Mouse (Mus musculus) stomach, embryonic 15.5 days (tissue): ENCODE results near the gene Slc2a13. TPM values are rescaled to one million over a fixed set of nuclear protein-coding genes. Genes with fewer than 3 reads are reported as not detected.

Experiments
- ATAC-seq: fragments of 200-750 bp; cut with Nextera tagmentation; 2 replicates; pipeline ENCODE4 v1.8.0; 2017; ENCODE audit warnings: low read depth, moderate number of reproducible peaks, moderate TSS enrichment; ENCODE audit not compliant: insufficient read depth, low FRiP score
- H3K27ac ChIP-seq: fragments of 300-500 bp; sonication (generic); 2 replicates; pipeline ENCODE4 v1.5.1; 2015; ENCODE audit warnings: mild to moderate bottlenecking, inconsistent platforms
- H3K27me3 ChIP-seq: fragments of 300-500 bp; sonication (generic); replicated peaks from 2 replicates; pipeline ENCODE4 v1.6.1; 2015; ENCODE audit warnings: inconsistent platforms
- H3K36me3 ChIP-seq: fragments of 300-500 bp; sonication (generic); 2 replicates; pipeline ENCODE4 v1.6.1; 2015; ENCODE audit warnings: inconsistent platforms
- H3K4me1 ChIP-seq: fragments of 300-500 bp; sonication (generic); 2 replicates; pipeline ENCODE4 v1.6.1; 2015; ENCODE audit warnings: inconsistent platforms
- H3K4me2 ChIP-seq: fragments of 300-500 bp; sonication (generic); 2 replicates; pipeline ENCODE4 v1.6.1; 2015; ENCODE audit warnings: mild to moderate bottlenecking, inconsistent platforms
- H3K4me3 ChIP-seq: fragments of 300-500 bp; sonication (generic); replicated peaks from 2 replicates; pipeline ENCODE4 v1.5.1; 2015; ENCODE audit warnings: inconsistent platforms
- H3K9ac ChIP-seq: fragments of 300-500 bp; sonication (generic); 2 replicates; pipeline ENCODE4 v1.6.1; 2015; ENCODE audit warnings: inconsistent platforms
- H3K9me3 ChIP-seq: fragments of 300-500 bp; sonication (generic); 2 replicates; pipeline ENCODE4 v1.6.1; 2016; ENCODE audit warnings: inconsistent platforms
- WGBS: fragments of 180-500 bp; shearing (Covaris S2); methylation state at CpG from one replicate; pipeline ENCODE4 v1.1.7; 2015; 5-methylcytosine and 5-hydroxymethylcytosine counted together
- polyA plus RNA-seq: library from polyadenylated mRNA; unstranded; fragments of >200 nt; fragmentation: Nextera tagmentation; extraction: Ambion mirVana; gene quantifications from 2 replicates; pipeline ENCODE4 v1.2.1, GENCODE M21; 2015

Slc2a13 gene
- polyA plus RNA-seq, 1 experiment from 2014 or later: 1.3 TPM

DNA sequence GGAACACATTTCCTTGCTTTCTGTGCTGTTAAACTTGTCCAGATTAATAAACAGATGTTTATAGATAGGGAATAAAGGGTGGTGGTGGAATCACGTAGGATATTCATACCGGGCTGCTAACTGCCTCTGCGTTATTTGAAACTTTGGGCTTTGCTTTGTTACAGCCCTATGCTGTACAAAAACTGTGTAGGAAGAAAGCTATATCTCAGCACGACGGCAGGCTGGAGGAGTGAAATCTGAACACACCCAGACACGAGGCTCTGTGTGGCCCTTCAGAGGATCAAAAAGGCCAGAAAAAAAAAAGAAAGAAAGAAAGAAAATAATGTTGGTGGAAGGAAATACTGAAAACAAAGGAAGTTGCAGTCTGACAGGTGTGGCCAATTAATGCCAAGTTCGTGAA, 166.1 kb downstream of the Slc2a13 start:
- H3K9me3 ChIP-seq: no peaks in the 10 kb centered on the region
- no peak overlapping the region for H3K4me2 ChIP-seq
- ATAC-seq: no peak
- H3K27ac ChIP-seq: no peak overlapping the region
- H3K4me3 ChIP-seq: no peak overlapping the region
- H3K27me3 ChIP-seq: no peaks in the 10 kb centered on the region
- no peak overlapping the region for H3K9ac ChIP-seq
- H3K36me3 ChIP-seq: no peaks in the 10 kb centered on the region
- WGBS: 56% methylated on average over 7 of the region's 7 CpGs
- no peaks in the 10 kb centered on the region for H3K4me1 ChIP-seq

DNA sequence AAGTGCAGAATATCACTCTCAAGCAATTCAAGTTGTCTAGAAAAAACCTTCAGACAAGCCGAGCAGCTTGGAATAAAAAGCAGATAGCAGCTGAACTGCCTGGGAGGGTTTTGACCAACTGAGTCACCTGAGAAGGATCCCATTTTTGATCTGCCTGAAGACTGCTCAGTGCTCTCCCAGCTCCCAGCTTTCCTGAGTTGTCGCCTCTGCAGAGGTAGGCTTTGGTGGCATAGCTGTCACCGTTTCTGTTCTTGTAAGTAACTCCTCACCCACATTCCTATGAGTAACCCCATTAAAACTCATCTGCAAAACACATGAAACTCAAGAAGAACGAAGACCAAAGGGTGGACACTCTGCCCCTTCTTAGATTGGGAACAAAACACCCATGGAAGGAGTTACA, 177.9 kb downstream of the Slc2a13 start:
- no peak overlapping the region for H3K27ac ChIP-seq
- no peaks in the 10 kb centered on the region for H3K36me3 ChIP-seq
- no peaks in the 10 kb centered on the region for H3K27me3 ChIP-seq
- no peak overlapping the region for H3K4me2 ChIP-seq
- no peak overlapping the region for H3K4me3 ChIP-seq
- no peaks in the 10 kb centered on the region for H3K9me3 ChIP-seq
- WGBS: 75% methylated on average over 4 of the region's 4 CpGs
- no peaks in the 10 kb centered on the region for H3K4me1 ChIP-seq
- no peak overlapping the region for H3K9ac ChIP-seq
- ATAC-seq: no peak

DNA sequence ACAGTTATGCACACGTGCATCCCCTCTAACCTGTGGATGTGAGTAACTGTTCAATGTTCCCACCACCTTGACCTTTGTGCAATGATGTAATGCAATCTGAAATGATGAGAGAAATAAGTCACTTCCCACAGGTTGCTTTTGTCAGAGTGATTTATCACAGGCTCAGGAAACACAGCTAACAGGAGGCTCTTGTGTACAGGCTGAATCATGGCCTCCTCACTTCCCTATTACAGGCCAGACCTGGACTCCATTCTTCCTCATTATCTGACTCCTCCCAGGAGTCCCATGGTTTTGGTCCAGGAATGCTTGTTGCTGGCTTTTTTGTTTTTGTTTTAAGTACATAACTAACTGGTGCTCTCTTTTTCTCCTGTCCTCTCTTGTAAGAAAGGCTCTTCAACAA, 189.4 kb downstream of the Slc2a13 start:
- Histone ChIP-seq H3K27me3 (no peaks in the 10 kb centered on the region), H3K27ac (no peak overlapping the region), H3K4me3 (no peak overlapping the region), H3K4me1 (no peaks in the 10 kb centered on the region), H3K9me3 (no peaks in the 10 kb centered on the region), H3K9ac (no peak overlapping the region), H3K4me2 (no peak overlapping the region), H3K36me3 (no peaks in the 10 kb centered on the region)
- 54% methylated on average over 1 of the region's 1 CpGs for WGBS
- no peak for ATAC-seq

DNA sequence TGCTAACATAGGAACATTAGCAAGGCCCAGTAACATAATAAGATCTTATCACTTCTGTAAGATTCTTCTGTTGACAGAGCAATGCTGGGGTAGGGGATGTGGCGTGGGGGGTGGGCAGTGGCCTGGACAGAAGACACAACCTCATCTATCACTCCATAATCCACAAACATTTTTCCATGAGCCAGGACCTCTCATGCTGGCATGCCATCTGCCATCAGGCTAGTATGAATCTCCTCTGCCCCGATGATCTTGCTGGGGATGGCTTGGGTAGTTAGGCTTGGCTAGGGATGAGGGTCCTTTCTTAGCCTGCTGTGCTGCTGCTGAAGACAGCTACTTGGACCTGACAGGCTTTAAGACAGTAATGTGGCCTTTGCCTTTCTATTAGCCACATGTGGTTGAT, 190.5 kb downstream of the Slc2a13 start:
- no peaks in the 10 kb centered on the region for H3K36me3 ChIP-seq

DNA sequence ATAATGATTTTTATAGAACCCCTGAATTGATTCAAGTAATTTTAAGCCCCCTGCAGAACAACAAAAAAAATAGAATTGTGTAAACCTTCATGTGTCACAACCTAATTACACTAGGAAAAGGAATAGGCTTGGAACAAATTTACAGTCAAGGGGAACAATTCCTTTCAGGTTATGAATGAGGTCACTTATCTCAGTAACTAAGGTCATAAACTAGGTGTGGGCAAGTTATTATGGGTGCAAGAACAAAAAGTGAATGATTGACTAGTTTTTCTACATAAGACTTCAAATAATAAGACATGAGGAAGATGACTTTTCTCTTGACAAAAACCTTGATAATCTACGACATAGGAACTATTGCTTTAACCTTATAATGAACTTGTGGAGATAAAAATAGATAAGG, 191.2 kb downstream of the Slc2a13 start:
- no peak overlapping the region for H3K4me3 ChIP-seq
- no peak overlapping the region for H3K27ac ChIP-seq
- no peak for ATAC-seq
- H3K27me3 ChIP-seq: no peaks in the 10 kb centered on the region
- 78% methylated on average over 1 of the region's 1 CpGs for WGBS
- H3K4me2 ChIP-seq: no peak overlapping the region
- no peaks in the 10 kb centered on the region for H3K4me1 ChIP-seq
- H3K36me3 ChIP-seq: no peaks in the 10 kb centered on the region
- no peaks in the 10 kb centered on the region for H3K9me3 ChIP-seq
- H3K9ac ChIP-seq: no peak overlapping the region

More for the DNA sequence above, 190.5 kb downstream of the Slc2a13 start:
- Histone ChIP-seq H3K4me1 (no peaks in the 10 kb centered on the region), H3K4me2 (no peak overlapping the region), H3K9me3 (no peaks in the 10 kb centered on the region), H3K27ac (no peak overlapping the region), H3K4me3 (no peak overlapping the region), H3K9ac (no peak overlapping the region), H3K27me3 (no peaks in the 10 kb centered on the region)
- WGBS: 70% methylated on average over 2 of the region's 2 CpGs
- no peak for ATAC-seq

DNA sequence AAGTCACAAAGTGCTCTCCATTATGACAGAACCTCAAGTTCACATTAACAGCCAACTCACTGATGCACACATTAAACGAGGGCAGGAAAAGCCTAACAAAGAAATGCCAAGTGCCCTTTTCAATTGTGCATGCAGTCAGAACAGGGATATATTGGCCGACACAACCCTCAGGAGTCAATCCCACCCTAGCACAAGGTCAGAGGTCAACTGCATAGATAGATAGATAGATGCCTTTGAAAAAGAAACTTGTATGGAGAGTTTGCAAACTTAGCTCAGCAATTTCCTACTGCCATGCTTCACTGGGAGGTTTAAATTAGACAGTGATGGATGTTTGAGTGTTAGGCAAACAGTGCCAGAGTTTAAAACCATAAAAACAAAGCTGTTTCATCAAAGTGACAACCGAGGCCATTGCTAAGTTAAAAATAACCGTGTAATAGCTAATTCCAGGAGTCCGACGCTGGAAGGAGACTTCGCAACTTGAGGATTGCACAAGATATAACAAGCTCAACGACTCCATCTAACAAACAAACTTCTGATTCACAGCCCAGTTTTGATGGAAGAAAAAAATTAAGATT, 194.2 kb downstream of the Slc2a13 start:
- no peaks in the 10 kb centered on the region for H3K4me1 ChIP-seq
- ATAC-seq: no peak
- H3K27ac ChIP-seq: no peak overlapping the region
- H3K4me3 ChIP-seq: no peak overlapping the region
- no peak overlapping the region for H3K9ac ChIP-seq
- H3K36me3 ChIP-seq: no peaks in the 10 kb centered on the region
- no peaks in the 10 kb centered on the region for H3K9me3 ChIP-seq
- no peak overlapping the region for H3K4me2 ChIP-seq
- no peaks in the 10 kb centered on the region for H3K27me3 ChIP-seq
- WGBS: 17% methylated on average over 8 of the region's 8 CpGs

DNA sequence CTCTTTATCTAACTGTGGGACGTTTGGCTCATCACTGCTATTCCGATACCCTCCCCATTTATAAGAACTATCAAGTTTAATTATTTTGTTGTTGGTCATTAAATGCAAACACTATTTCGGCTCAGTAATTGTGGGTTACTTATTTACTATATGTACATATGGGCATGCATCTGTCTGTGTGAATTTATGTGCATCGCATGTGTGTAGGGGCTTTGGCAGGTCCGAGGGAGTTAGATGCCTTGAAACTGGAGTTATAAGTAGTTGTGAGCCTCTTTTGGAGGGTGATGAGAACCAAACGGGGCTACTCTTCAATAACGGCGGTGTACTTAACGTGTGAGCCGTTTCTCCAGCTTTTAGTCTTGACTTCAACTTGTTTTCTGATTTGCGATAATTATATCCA, 195.5 kb downstream of the Slc2a13 start:
- H3K9me3 ChIP-seq: no peaks in the 10 kb centered on the region
- 84% methylated on average over 11 of the region's 11 CpGs for WGBS
- no peak overlapping the region for H3K9ac ChIP-seq
- no peak for ATAC-seq
- no peaks in the 10 kb centered on the region for H3K36me3 ChIP-seq
- peaks cover 6% of the 10 kb centered on the region for H3K4me1 ChIP-seq
- no peaks in the 10 kb centered on the region for H3K27me3 ChIP-seq
- no peak overlapping the region for H3K4me2 ChIP-seq
- H3K27ac ChIP-seq: no peak overlapping the region
- H3K4me3 ChIP-seq: no peak overlapping the region

DNA sequence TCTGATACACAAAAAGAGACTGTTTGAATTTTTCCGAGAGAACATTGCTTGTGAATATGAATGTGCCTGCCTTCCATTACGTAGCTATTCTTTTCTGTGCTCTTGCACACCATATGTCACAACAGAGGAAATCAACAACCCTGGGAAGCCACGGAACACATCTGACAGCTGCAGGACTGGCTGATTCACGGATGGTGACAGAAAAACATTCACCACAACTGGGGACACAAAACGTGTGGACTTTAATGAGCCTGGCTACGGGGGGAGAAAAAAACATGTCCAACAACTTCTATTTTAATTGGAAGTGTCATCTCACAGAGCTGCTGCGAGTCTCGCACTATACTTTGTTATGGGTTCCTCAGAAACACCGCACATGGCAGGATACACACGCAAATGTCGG, 196.0 kb downstream of the Slc2a13 start:
- no peak overlapping the region for H3K9ac ChIP-seq
- no peaks in the 10 kb centered on the region for H3K36me3 ChIP-seq
- no peak overlapping the region for H3K27ac ChIP-seq
- no peaks in the 10 kb centered on the region for H3K9me3 ChIP-seq
- no peak overlapping the region for H3K4me2 ChIP-seq
- no peak for ATAC-seq
- 73% methylated on average over 11 of the region's 11 CpGs for WGBS
- peaks cover 6% of the 10 kb centered on the region for H3K4me1 ChIP-seq
- no peaks in the 10 kb centered on the region for H3K27me3 ChIP-seq
- no peak overlapping the region for H3K4me3 ChIP-seq

DNA sequence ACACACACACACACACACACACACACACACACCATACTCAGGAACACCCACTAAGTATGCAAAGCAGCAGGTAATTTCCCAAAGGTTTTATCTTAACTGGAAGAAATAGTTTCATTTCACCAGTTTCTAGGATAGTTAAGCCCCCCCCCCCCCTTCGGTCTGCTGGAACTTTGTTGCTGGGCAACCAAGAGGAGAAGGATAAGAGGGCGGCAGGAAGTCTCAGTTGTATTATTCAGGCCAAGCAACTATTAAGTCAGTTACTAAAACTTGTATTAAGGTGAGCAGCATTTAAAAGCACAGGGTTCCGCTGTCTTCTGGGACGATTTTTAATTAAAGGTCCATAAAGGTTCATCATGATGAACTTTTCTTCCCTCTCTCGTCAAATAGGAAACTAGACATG, 198.6 kb downstream of the Slc2a13 start:
- H3K27ac ChIP-seq: no peak overlapping the region
- no peak for ATAC-seq
- H3K4me1 ChIP-seq: peaks cover 6% of the 10 kb centered on the region
- 74% methylated on average over 5 of the region's 5 CpGs for WGBS
- H3K4me2 ChIP-seq: no peak overlapping the region
- no peak overlapping the region for H3K4me3 ChIP-seq
- H3K9ac ChIP-seq: no peak overlapping the region
- no peaks in the 10 kb centered on the region for H3K9me3 ChIP-seq
- no peaks in the 10 kb centered on the region for H3K36me3 ChIP-seq
- no peaks in the 10 kb centered on the region for H3K27me3 ChIP-seq

DNA sequence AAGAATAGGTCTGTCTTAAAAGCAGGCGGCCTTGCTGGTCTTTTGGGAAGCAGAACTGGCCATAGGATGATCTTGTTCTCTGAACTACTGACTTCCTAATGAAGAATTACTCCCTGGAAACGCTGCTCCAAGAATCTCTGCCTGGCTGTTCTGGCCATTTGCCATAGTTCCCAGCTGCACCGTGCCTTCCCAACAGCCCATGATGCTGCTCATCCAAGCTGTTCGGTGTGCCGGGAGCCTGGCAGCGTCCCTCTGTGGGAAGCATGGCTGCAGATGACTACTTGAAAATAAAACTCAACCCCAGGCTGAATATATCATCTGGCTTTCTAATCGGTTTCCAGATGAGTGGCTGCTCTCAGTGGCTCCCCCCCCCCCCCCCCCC, 199.9 kb downstream of the Slc2a13 start:
- no peaks in the 10 kb centered on the region for H3K36me3 ChIP-seq
- H3K27ac ChIP-seq: peak overlapping the region; percentile 26; the same call in 1 of the 2 replicates
- ATAC-seq: no peak

DNA sequence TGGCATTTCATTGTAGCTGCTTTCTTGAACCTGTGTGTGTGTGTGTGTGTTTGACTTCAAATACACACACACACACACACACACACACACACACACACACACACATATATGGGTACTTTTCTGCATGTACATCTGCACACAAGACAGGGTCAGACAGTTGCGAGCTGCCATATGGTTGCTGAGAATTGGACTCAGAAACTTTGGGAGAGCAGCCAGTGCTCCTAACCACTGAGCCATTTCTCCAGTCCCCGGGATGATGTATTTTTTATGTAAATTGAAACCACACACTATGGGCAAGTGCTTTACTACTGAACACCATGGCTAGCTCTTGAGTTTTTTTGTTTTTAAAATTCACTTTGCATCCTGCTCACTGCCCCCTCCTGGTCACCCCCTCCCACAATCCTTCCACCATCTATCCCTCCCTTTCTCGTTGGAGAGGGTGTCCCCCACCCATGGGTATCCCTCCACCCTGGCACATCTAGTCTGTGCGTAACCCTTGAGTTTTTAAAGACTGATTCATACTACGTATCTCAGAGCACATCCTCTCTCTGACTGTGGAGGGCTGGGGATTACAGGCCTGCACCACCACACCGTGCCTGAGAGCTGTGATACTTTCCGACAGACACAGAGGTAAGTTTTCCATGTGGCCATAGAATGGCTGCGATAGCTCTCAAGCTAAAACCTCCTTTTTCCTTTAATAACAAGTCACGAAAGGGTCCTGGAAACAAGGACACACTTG, 200.4 kb downstream of the Slc2a13 start:
- H3K36me3 ChIP-seq: no peaks in the 10 kb centered on the region
- peaks cover 6% of the 10 kb centered on the region for H3K4me1 ChIP-seq
- no peak overlapping the region for H3K4me3 ChIP-seq
- ATAC-seq: no peak; the same call in 1 of the 2 replicates
- H3K27ac ChIP-seq: peak overlapping the region; percentile 26; the same call in 1 of the 2 replicates
- WGBS: 70% methylated on average over 9 of the region's 9 CpGs
- no peak overlapping the region for H3K4me2 ChIP-seq
- H3K9ac ChIP-seq: no peak overlapping the region
- H3K9me3 ChIP-seq: no peaks in the 10 kb centered on the region
- H3K27me3 ChIP-seq: no peaks in the 10 kb centered on the region

More for the DNA sequence above, 199.9 kb downstream of the Slc2a13 start:
- 43% methylated on average over 7 of the region's 7 CpGs for WGBS
- Histone ChIP-seq H3K9ac (no peak overlapping the region), H3K4me3 (no peak overlapping the region), H3K27me3 (no peaks in the 10 kb centered on the region), H3K4me2 (no peak overlapping the region), H3K9me3 (no peaks in the 10 kb centered on the region), H3K4me1 (peaks cover 6% of the 10 kb centered on the region)

DNA sequence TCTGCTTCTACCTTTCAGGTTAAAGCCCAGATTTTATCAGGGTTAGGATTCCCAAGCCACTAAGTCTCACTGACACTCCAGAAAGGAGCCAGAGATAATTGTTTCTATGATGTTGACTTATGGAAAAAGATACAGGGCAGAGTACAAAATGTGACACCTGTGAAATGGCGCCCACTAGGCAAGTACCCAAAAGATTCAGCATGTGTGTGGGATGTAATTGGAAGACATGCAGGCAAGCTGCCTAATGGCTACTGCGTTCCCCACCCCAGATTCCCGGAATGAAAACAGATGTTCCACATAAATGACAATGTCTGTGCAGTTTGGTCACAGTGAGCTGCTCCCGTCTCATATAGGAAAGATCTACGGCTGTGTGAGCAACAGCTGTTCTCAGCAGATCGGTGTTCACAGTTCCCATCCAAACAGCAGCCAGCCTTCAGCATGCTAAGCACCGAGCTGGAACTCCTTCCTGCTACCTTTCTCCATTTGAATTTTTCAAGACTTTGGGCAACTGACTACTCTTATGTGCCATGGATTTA, 201.1 kb downstream of the Slc2a13 start:
- Histone ChIP-seq H3K9me3 (no peaks in the 10 kb centered on the region), H3K27me3 (no peaks in the 10 kb centered on the region), H3K36me3 (no peaks in the 10 kb centered on the region), H3K27ac (no peak overlapping the region), H3K4me3 (no peak overlapping the region), H3K9ac (no peak overlapping the region), H3K4me1 (peaks cover 6% of the 10 kb centered on the region), H3K4me2 (no peak overlapping the region)
- no peak; the same call in 1 of the 2 replicates for ATAC-seq
- WGBS: 48% methylated on average over 7 of the region's 7 CpGs
